Mouse (Mus musculus) G1E (cell line): ENCODE results near the gene B3gnt2.

Experiments
- CTCF ChIP-seq: IDR thresholded peaks from 2 replicates; pipeline ENCODE4 v1.5.1; 2012; ENCODE audit warnings: low read depth, low read length, inconsistent platforms, mixed read lengths
- GATA1 ChIP-seq: IDR thresholded peaks from 2 replicates; pipeline ENCODE4 v1.6.1; 2012; ENCODE audit warnings: borderline replicate concordance, low read length, inconsistent platforms, mixed read lengths
- GATA2 ChIP-seq: IDR thresholded peaks from 2 replicates; pipeline ENCODE4 v1.6.1; 2012; ENCODE audit warnings: low read depth, low read length, inconsistent platforms, borderline replicate concordance
- POLR2AphosphoS5 ChIP-seq: IDR thresholded peaks from 2 replicates; pipeline ENCODE4 v1.6.1; 2012; ENCODE audit warnings: low read depth, low read length, inconsistent platforms; ENCODE audit not compliant: insufficient replicate concordance
- TAL1 ChIP-seq: conservative IDR thresholded peaks from 2 replicates; pipeline ENCODE4 v1.6.1; 2012; ENCODE audit warnings: low read depth, low read length, inconsistent platforms, mixed read lengths

DNA sequence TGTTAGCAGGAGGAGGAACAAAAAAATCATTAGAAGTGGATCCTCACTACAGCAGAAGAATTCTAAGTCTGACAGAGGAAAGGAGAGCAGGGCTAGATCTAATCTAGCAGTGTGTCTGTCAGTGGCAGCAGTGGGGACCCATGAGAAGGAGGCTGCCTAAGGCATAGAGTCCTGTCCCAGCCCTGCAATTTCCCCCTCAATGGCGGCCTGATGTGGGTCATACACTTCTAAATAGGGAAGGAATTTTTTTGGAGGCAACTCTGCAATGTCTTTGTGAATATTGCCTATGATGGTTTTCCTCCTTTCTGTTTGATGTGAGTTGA lies 66.9 kb downstream of the B3gnt2 start:
- TF ChIP-seq CTCF (no peak), POLR2AphosphoS5 (no peak), GATA1 (no peak), TAL1 (no peak), GATA2 (no peak)
